Mouse (Mus musculus) MEL (cell line): ENCODE data around the gene Gm11099. TPM values are rescaled to one million over a fixed set of nuclear protein-coding genes. Genes with fewer than 3 reads are reported as not detected.

Experiments
- DNase-seq: peaks from one replicate; pipeline ENCODE4 v3.0.0; 2011; ENCODE audit warnings: low read depth, low spot score
- H3K27ac ChIP-seq: 2 replicates; pipeline ENCODE4 v1.5.1; 2012; ENCODE audit warnings: low read depth, mild to moderate bottlenecking, control low read depth, low read length, moderate library complexity; ENCODE audit not compliant: control insufficient read depth
- H3K27me3 ChIP-seq, 2 experiments: fragments of 150-350 bp in 1 of 2; sonication (generic) in 1 of 2; 2 replicates each; pipeline ENCODE4 v1.6.1; 2012; ENCODE audit warnings: low read length in 2 of 2, mild to moderate bottlenecking in 2 of 2, improper control_type of control experiment in 1 of 2, moderate library complexity in 1 of 2; ENCODE audit not compliant: insufficient read depth in 2 of 2, control insufficient read depth in 1 of 2
- H3K36me3 ChIP-seq, 2 experiments: 2 replicates each; pipeline ENCODE4 v1.6.1; 2012 to 2014; ENCODE audit warnings: low read length in 2 of 2, improper control_type of control experiment in 1 of 2, inconsistent platforms in 1 of 2, mild to moderate bottlenecking in 1 of 2; ENCODE audit not compliant: insufficient read depth in 2 of 2, control insufficient read depth in 1 of 2
- H3K4me1 ChIP-seq, 2 experiments: fragments of 150-350 bp in 1 of 2; sonication (generic) in 1 of 2; 2 replicates each; pipeline ENCODE4 v1.6.1; 2012; ENCODE audit warnings: low read length in 2 of 2, improper control_type of control experiment in 1 of 2, mild to moderate bottlenecking in 1 of 2; ENCODE audit not compliant: insufficient read depth in 2 of 2, control insufficient read depth in 1 of 2
- H3K4me3 ChIP-seq, 2 experiments: fragments of 150-350 bp in 1 of 2; sonication (generic) in 1 of 2; 2 replicates each; pipeline ENCODE4 v1.5.1; 2012; ENCODE audit warnings: low read depth in 2 of 2, low read length in 2 of 2, mild to moderate bottlenecking in 2 of 2, moderate library complexity in 2 of 2, control low read depth in 1 of 2, improper control_type of control experiment in 1 of 2; ENCODE audit not compliant: control insufficient read depth in 1 of 2, insufficient read depth in 1 of 2
- H3K79me2 ChIP-seq: 2 replicates; pipeline ENCODE4 v1.6.1; 2012; ENCODE audit warnings: mild to moderate bottlenecking, low read length, moderate library complexity; ENCODE audit not compliant: control insufficient read depth, poor library complexity, insufficient read depth
- H3K9ac ChIP-seq: 2 replicates; pipeline ENCODE4 v1.6.1; 2012; ENCODE audit warnings: low read depth, mild to moderate bottlenecking, control low read depth, low read length, moderate library complexity; ENCODE audit not compliant: control insufficient read depth, poor library complexity, severe bottlenecking
- H3K9me3 ChIP-seq: fragments of 150-350 bp; sonication (generic); replicated peaks from 2 replicates; pipeline ENCODE4 v1.6.1; 2012; ENCODE audit warnings: mild to moderate bottlenecking, low read length, improper control_type of control experiment, moderate library complexity; ENCODE audit not compliant: insufficient read depth
- BHLHE40 ChIP-seq: IDR thresholded peaks from 2 replicates; pipeline ENCODE4 v1.6.1; 2012; ENCODE audit warnings: low read depth, mild to moderate bottlenecking, inconsistent platforms, low read length, improper control_type of control experiment, borderline replicate concordance
- CHD1 ChIP-seq: IDR thresholded peaks from 2 replicates; pipeline ENCODE4 v1.6.1; 2012; ENCODE audit warnings: low read depth, mild to moderate bottlenecking, inconsistent platforms, low read length, improper control_type of control experiment
- CHD2 ChIP-seq: IDR thresholded peaks from 2 replicates; pipeline ENCODE4 v1.6.1; 2011; ENCODE audit warnings: low read length, improper control_type of control experiment
- CTCF ChIP-seq, 3 experiments: IDR thresholded peaks in 2 of 3; conservative IDR thresholded peaks in 1 of 3; 2 replicates each; pipeline ENCODE4 v1.5.1; 2011 to 2012; ENCODE audit warnings: low read length in 3 of 3, low read depth in 2 of 3, mild to moderate bottlenecking in 2 of 3, improper control_type of control experiment in 1 of 3, inconsistent platforms in 1 of 3, mixed read lengths in 1 of 3, moderate library complexity in 1 of 3; ENCODE audit not compliant: control insufficient read depth in 1 of 3, insufficient read depth in 1 of 3, poor library complexity in 1 of 3, severe bottlenecking in 1 of 3
- ELF1 ChIP-seq: IDR thresholded peaks from 2 replicates; pipeline ENCODE4 v1.6.1; 2014; ENCODE audit warnings: low read depth, mild to moderate bottlenecking, inconsistent platforms, low read length, improper control_type of control experiment, moderate library complexity
- EP300 ChIP-seq, 2 experiments: IDR thresholded peaks; 2 replicates each; pipeline ENCODE4 v1.6.1; 2011; ENCODE audit warnings: improper control_type of control experiment in 2 of 2, low read length in 2 of 2, low read depth in 1 of 2, mild to moderate bottlenecking in 1 of 2
- ETS1 ChIP-seq: IDR thresholded peaks from 2 replicates; pipeline ENCODE4 v1.6.1; 2012; ENCODE audit warnings: low read depth, mild to moderate bottlenecking, inconsistent platforms, low read length, improper control_type of control experiment, moderate library complexity
- HCFC1 ChIP-seq: IDR thresholded peaks from 2 replicates; pipeline ENCODE4 v1.6.1; 2012; ENCODE audit warnings: low read depth, mild to moderate bottlenecking, inconsistent platforms, low read length, improper control_type of control experiment, moderate library complexity
- JUND ChIP-seq: IDR thresholded peaks from 2 replicates; pipeline ENCODE4 v1.6.1; 2011; ENCODE audit warnings: low read depth, mild to moderate bottlenecking, improper control_type of control experiment, low read length
- KAT2A ChIP-seq: conservative IDR thresholded peaks from 2 replicates; pipeline ENCODE4 v1.6.1; 2012; ENCODE audit warnings: low read depth, low read length, improper control_type of control experiment, inconsistent platforms
- MAX ChIP-seq: IDR thresholded peaks from 2 replicates; pipeline ENCODE4 v1.6.1; 2011; ENCODE audit warnings: low read length, improper control_type of control experiment
- MXI1 ChIP-seq: IDR thresholded peaks from 2 replicates; pipeline ENCODE4 v1.6.1; 2011; ENCODE audit warnings: mild to moderate bottlenecking, low read depth, low read length, improper control_type of control experiment
- NELFE ChIP-seq: IDR thresholded peaks from 2 replicates; pipeline ENCODE4 v1.6.1; 2011; ENCODE audit warnings: low read depth, low read length, improper control_type of control experiment
- NRF1 ChIP-seq: IDR thresholded peaks from 2 replicates; pipeline ENCODE4 v1.6.1; 2014; ENCODE audit warnings: low read depth, mild to moderate bottlenecking, inconsistent platforms, low read length, improper control_type of control experiment, moderate library complexity; ENCODE audit not compliant: poor library complexity, insufficient read depth, severe bottlenecking
- POLR2AphosphoS5 ChIP-seq: IDR thresholded peaks from 2 replicates; pipeline ENCODE4 v1.6.1; 2012; ENCODE audit warnings: low read depth, borderline replicate concordance, mild to moderate bottlenecking, inconsistent platforms, low read length, moderate library complexity, mixed read lengths
- RAD21 ChIP-seq: IDR thresholded peaks from 2 replicates; pipeline ENCODE4 v1.6.1; 2011; ENCODE audit warnings: mild to moderate bottlenecking, low read depth, low read length, improper control_type of control experiment
- SMC3 ChIP-seq: IDR thresholded peaks from 2 replicates; pipeline ENCODE4 v1.6.1; 2011; ENCODE audit warnings: low read depth, low read length, improper control_type of control experiment
- TCF12 ChIP-seq: IDR thresholded peaks from 2 replicates; pipeline ENCODE4 v1.6.1; 2014; ENCODE audit warnings: low read depth, mild to moderate bottlenecking, inconsistent platforms, low read length, improper control_type of control experiment, moderate library complexity
- UBTF ChIP-seq: IDR thresholded peaks from 2 replicates; pipeline ENCODE4 v1.6.1; 2012; ENCODE audit warnings: low read depth, mild to moderate bottlenecking, inconsistent platforms, low read length, improper control_type of control experiment, moderate library complexity, borderline replicate concordance; ENCODE audit not compliant: insufficient read depth
- USF1 ChIP-seq: IDR thresholded peaks from 2 replicates; pipeline ENCODE4 v1.6.1; 2014; ENCODE audit warnings: low read depth, mild to moderate bottlenecking, inconsistent platforms, low read length, improper control_type of control experiment, moderate library complexity
- ZC3H11A ChIP-seq: IDR thresholded peaks from 2 replicates; pipeline ENCODE4 v1.6.1; 2012; ENCODE audit warnings: low read depth, mild to moderate bottlenecking, inconsistent platforms, low read length, improper control_type of control experiment
- ZKSCAN1 ChIP-seq: IDR thresholded peaks from 2 replicates; pipeline ENCODE4 v1.6.1; 2012; ENCODE audit warnings: low read depth, mild to moderate bottlenecking, inconsistent platforms, low read length, improper control_type of control experiment, moderate library complexity
- ZMIZ1 ChIP-seq: IDR thresholded peaks from 2 replicates; pipeline ENCODE4 v1.6.1; 2012; ENCODE audit warnings: low read depth, mild to moderate bottlenecking, inconsistent platforms, low read length, improper control_type of control experiment, moderate library complexity
- ZNF384 ChIP-seq: IDR thresholded peaks from 2 replicates; pipeline ENCODE4 v1.6.1; 2012; ENCODE audit warnings: low read depth, mild to moderate bottlenecking, inconsistent platforms, low read length, improper control_type of control experiment
- polyA plus RNA-seq, 2 experiments: library from polyadenylated mRNA; stranded (reverse) in 1 of 2; unstranded in 1 of 2; fragments of >175 nt in 1 of 2; fragments of >200 nt in 1 of 2; gene quantifications; 2 replicates each; pipeline versions ENCODE4 v1.2.1 to v1.2.4; 2012; ENCODE audit warnings: low replicate concordance in 2 of 2, low read depth in 1 of 2; ENCODE audit not compliant: insufficient read length in 2 of 2, insufficient read depth in 1 of 2, missing spikeins in 1 of 2
- total RNA-seq: library from RNA; depleted of rRNA; stranded (reverse); fragments of 300-350 nt; gene quantifications from 2 replicates; pipeline ENCODE4 v1.2.3, GENCODE M21; 2012

The Gm11099 gene
- total and polyA plus RNA-seq, 3 experiments: not detected

- no peaks in the 10 kb centered on the region for H3K36me3 ChIP-seq
- TF ChIP-seq CHD1: no peak
- no peak for TF ChIP-seq POLR2AphosphoS5
- TF ChIP-seq UBTF: no peak
- TF ChIP-seq ZKSCAN1: no peak
- TF ChIP-seq JUND: no peak
- TF ChIP-seq HCFC1: no peak
- TF ChIP-seq ZMIZ1: no peak
- TF ChIP-seq SMC3: no peak
- TF ChIP-seq CHD2: no peak
- no peak for TF ChIP-seq BHLHE40
- TF ChIP-seq MAX: no peak
- no peak for TF ChIP-seq NELFE
- TF ChIP-seq ELF1: no peak
- TF ChIP-seq ETS1: no peak
- TF ChIP-seq RAD21: no peak
- no peak for TF ChIP-seq USF1
- TF ChIP-seq TCF12: no peak
- no peak for TF ChIP-seq CTCF (IDR thresholded peaks at IDR 0.05 in 2 of 3, conservative IDR thresholded peaks at IDR 0.05 in 1 of 3; ENCODE audit: control insufficient read depth in 1 of 3, insufficient read depth in 1 of 3, low read depth in 2 of 3, low read length in 3 of 3, poor library complexity in 1 of 3, severe bottlenecking in 1 of 3)
- H3K4me3 ChIP-seq: no peak overlapping the region
These were observed 47.7 kb downstream of the Gm11099 start for GRCm38 (mm10) chr2:58906814-58907516.

GRCm38 (mm10) chr2:58912339-58912738, 53.1 kb downstream of the Gm11099 start:
- Histone ChIP-seq H3K4me1 (no peaks in the 10 kb centered on the region), H3K27me3 (no peaks in the 10 kb centered on the region), H3K9me3 (no peaks in the 10 kb centered on the region), H3K27ac (no peak overlapping the region), H3K79me2 (no peaks in the 10 kb centered on the region), H3K36me3 (no peaks in the 10 kb centered on the region), H3K9ac (no peak overlapping the region), H3K4me3 (no peak overlapping the region)
- DNase-seq: no peak
- TF ChIP-seq MXI1: no peak
- TF ChIP-seq KAT2A: no peak
- no peak for TF ChIP-seq NELFE
- no peak for TF ChIP-seq TCF12
- TF ChIP-seq CHD2: no peak
- no peak for TF ChIP-seq ZC3H11A
- no peak for TF ChIP-seq NRF1
- no peak for TF ChIP-seq MAX
- TF ChIP-seq ELF1: no peak
- no peak for TF ChIP-seq ZNF384
- no peak for TF ChIP-seq EP300 (IDR thresholded peaks at IDR 0.05; ENCODE audit: low read depth in 1 of 2, low read length in 2 of 2)
- TF ChIP-seq USF1: no peak

More at GRCm38 (mm10) chr2:58906814-58907516, 47.7 kb downstream of the Gm11099 start:
- no peaks in the 10 kb centered on the region for H3K9me3 ChIP-seq
- no peak overlapping the region for H3K9ac ChIP-seq
- no peaks in the 10 kb centered on the region for H3K27me3 ChIP-seq
- H3K79me2 ChIP-seq: no peaks in the 10 kb centered on the region
- no peak for DNase-seq
- no peaks in the 10 kb centered on the region for H3K4me1 ChIP-seq
- no peak overlapping the region for H3K27ac ChIP-seq
